Mouse (Mus musculus) kidney, postnatal 4 days (tissue): ENCODE measurements at regions not wholly inside any gene's neighbourhood (a gene's known extent, or its start where the extent isn't known, plus 50 kb on each side); places are given as distances from the start of the nearest gene placed in this dataset.

Experiments
- DNase-seq, 2 experiments: peaks; one replicate each; pipeline ENCODE4 v3.0.0; 2021; ENCODE audit warnings: mixed read lengths in 2 of 2

GRCm38 (mm10) chr5:51917812-51918448, 272.4 kb downstream of the Dhx15 start:
- peak; percentile 7 to 30 for DNase-seq

GRCm38 (mm10) chr5:51914731-51915130, 275.6 kb downstream of the Dhx15 start:
- no peak for DNase-seq

- peak in 1 of 2 experiments; percentile 3 for DNase-seq
These were observed 281.5 kb downstream of the Dhx15 start for GRCm38 (mm10) chr5:51908861-51909260.

GRCm38 (mm10) chr5:51906315-51907109, 283.8 kb downstream of the Dhx15 start:
- no peak for DNase-seq

- DNase-seq, result no peak
These were observed 296.2 kb downstream of the Dhx15 start for GRCm38 (mm10) chr5:51894159-51894558.

GRCm38 (mm10) chr5:51891341-51891740, 299.0 kb downstream of the Dhx15 start:
- DNase-seq, result no peak

GRCm38 (mm10) chr5:51888404-51888803, 301.9 kb downstream of the Dhx15 start:
- DNase-seq, result no peak

- DNase-seq, result no peak
These were observed 307.7 kb downstream of the Dhx15 start for GRCm38 (mm10) chr5:51882594-51882993.

- DNase-seq, result no peak
These were observed 308.1 kb downstream of the Dhx15 start for GRCm38 (mm10) chr5:51882173-51882572.

GRCm38 (mm10) chr5:51876846-51877245, 309.3 kb upstream of the Ppargc1a start:
- no peak for DNase-seq

- DNase-seq, result no peak
These were observed 306.0 kb upstream of the Ppargc1a start for GRCm38 (mm10) chr5:51873571-51873970.

GRCm38 (mm10) chr5:51871735-51872134, 304.2 kb upstream of the Ppargc1a start:
- DNase-seq, result no peak

- peak; percentile 9 to 31 for DNase-seq
These were observed 300.7 kb upstream of the Ppargc1a start for GRCm38 (mm10) chr5:51868223-51868713.

GRCm38 (mm10) chr5:51866002-51866401, 298.5 kb upstream of the Ppargc1a start:
- DNase-seq, result no peak

- no peak for DNase-seq
These were observed 293.0 kb upstream of the Ppargc1a start for GRCm38 (mm10) chr5:51860496-51860895.

- no peak for DNase-seq
These were observed 286.1 kb upstream of the Ppargc1a start for GRCm38 (mm10) chr5:51853456-51854124.

GRCm38 (mm10) chr5:51850091-51850490, 282.6 kb upstream of the Ppargc1a start:
- no peak for DNase-seq

GRCm38 (mm10) chr5:51849236-51849635, 281.7 kb upstream of the Ppargc1a start:
- no peak for DNase-seq

GRCm38 (mm10) chr5:51842189-51842588, 274.7 kb upstream of the Ppargc1a start:
- no peak for DNase-seq

- no peak for DNase-seq
These were observed 274.2 kb upstream of the Ppargc1a start for GRCm38 (mm10) chr5:51841763-51842162.

GRCm38 (mm10) chr5:51840638-51841329, 273.3 kb upstream of the Ppargc1a start:
- no peak for DNase-seq

GRCm38 (mm10) chr5:51839292-51839691, 271.8 kb upstream of the Ppargc1a start:
- DNase-seq, result no peak

- DNase-seq, result no peak
These were observed 263.0 kb upstream of the Ppargc1a start for GRCm38 (mm10) chr5:51830551-51830950.
